Mouse (Mus musculus) intestine, embryonic 15.5 days (tissue): ENCODE results near the gene Dapk3. TPM values are rescaled to one million over a fixed set of nuclear protein-coding genes. Genes with fewer than 3 reads are reported as not detected.
A peak's percentile ranks its signal among the peaks of the same experiment; 100 is the strongest.

Experiments used
- ATAC-seq: fragments of 200-750 bp; cut with Nextera tagmentation; 2 replicates; pipeline ENCODE4 v1.8.0; 2017; ENCODE audit warnings: moderate TSS enrichment, moderate library complexity
- H3K27ac ChIP-seq: fragments of 300-500 bp; sonication (generic); 2 replicates; pipeline ENCODE4 v1.5.1; 2015; ENCODE audit warnings: mild to moderate bottlenecking, inconsistent platforms
- H3K27me3 ChIP-seq: fragments of 300-500 bp; sonication (generic); replicated peaks from 2 replicates; pipeline ENCODE4 v1.6.1; 2015; ENCODE audit warnings: inconsistent platforms
- H3K36me3 ChIP-seq: fragments of 300-500 bp; sonication (generic); 2 replicates; pipeline ENCODE4 v1.6.1; 2015; ENCODE audit warnings: inconsistent platforms
- H3K4me1 ChIP-seq: fragments of 300-500 bp; sonication (generic); replicated peaks from 2 replicates; pipeline ENCODE4 v1.6.1; 2015; ENCODE audit warnings: inconsistent platforms
- H3K4me2 ChIP-seq: fragments of 300-500 bp; sonication (generic); replicated peaks from 2 replicates; pipeline ENCODE4 v1.6.1; 2015; ENCODE audit warnings: mild to moderate bottlenecking, inconsistent platforms
- H3K4me3 ChIP-seq: fragments of 300-500 bp; sonication (generic); replicated peaks from 2 replicates; pipeline ENCODE4 v1.5.1; 2015; ENCODE audit warnings: inconsistent platforms
- H3K9ac ChIP-seq: fragments of 300-500 bp; sonication (generic); 2 replicates; pipeline ENCODE4 v1.6.1; 2015; ENCODE audit warnings: inconsistent platforms
- H3K9me3 ChIP-seq: fragments of 300-500 bp; sonication (generic); 2 replicates; pipeline ENCODE4 v1.6.1; 2016; ENCODE audit warnings: inconsistent platforms
- whole genome bisulfite sequencing: fragments of 180-500 bp; shearing (Covaris S2); methylation state at CpG from one replicate; pipeline ENCODE4 v1.1.7; 2015; 5-methylcytosine and 5-hydroxymethylcytosine counted together
- polyA plus RNA-seq: library from polyadenylated mRNA; unstranded; fragments of >200 nt; fragmentation: Nextera tagmentation; extraction: Ambion mirVana; gene quantifications from 2 replicates; pipeline ENCODE4 v1.2.1, GENCODE M21; 2015

Gene Dapk3
- polyA plus RNA-seq, 1 experiment from 2014 or later, result 56.6 TPM

DNA sequence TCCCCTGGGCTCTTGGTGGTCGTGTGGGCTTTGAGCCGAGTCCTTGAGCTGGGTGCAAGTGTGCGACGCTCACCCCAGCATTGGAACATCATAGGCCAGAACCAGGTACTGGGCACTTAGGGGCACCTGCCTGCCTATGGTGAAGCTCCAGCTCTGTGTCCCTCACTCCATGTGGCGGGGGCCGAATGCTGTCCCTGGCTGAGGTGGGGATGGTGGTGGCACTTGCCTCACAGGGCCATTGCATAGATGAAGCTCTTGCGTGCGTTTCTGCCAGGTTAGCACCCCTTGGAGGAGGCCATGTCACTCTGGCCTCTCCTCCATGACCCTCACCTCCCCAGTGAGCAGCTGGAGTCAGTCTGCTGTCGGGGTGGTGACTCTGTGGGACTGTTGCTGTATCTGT, 4.4 kb downstream of the Dapk3 start:
- Histone ChIP-seq H3K4me2 (no peak overlapping the region), H3K9ac (no peak overlapping the region), H3K9me3 (no peaks in the 10 kb centered on the region), H3K27ac (no peak overlapping the region), H3K36me3 (peaks cover 23% of the 10 kb centered on the region), H3K4me1 (peaks cover 36% of the 10 kb centered on the region), H3K4me3 (no peak overlapping the region), H3K27me3 (no peaks in the 10 kb centered on the region)
- ATAC-seq, result no peak
- WGBS, result 93% methylated on average over 9 of the region's 9 CpGs

DNA sequence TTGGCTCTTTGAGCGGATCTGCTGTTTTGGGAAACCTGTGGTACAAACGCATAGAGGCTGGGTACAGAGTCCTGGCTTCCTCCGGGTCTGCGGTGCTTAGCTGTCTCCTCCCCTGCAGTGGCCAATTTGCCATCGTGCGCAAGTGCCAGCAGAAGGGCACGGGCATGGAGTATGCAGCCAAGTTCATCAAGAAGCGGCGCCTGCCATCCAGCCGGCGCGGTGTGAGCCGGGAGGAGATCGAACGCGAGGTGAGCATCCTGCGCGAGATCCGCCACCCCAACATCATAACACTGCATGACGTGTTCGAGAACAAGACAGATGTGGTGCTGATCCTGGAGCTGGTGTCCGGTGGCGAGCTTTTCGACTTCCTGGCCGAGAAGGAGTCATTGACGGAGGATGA, 7.0 kb downstream of the Dapk3 start:
- Histone ChIP-seq H3K4me1 (peaks cover 31% of the 10 kb centered on the region), H3K9me3 (no peaks in the 10 kb centered on the region), H3K27ac (no peak overlapping the region), H3K27me3 (peaks cover 10% of the 10 kb centered on the region), H3K9ac (no peak overlapping the region), H3K36me3 (peaks cover 15% of the 10 kb centered on the region; the same call in 1 of the 2 replicates), H3K4me2 (no peak overlapping the region), H3K4me3 (no peak overlapping the region)
- no peak for ATAC-seq
- WGBS, result 83% methylated on average over 26 of the region's 26 CpGs

DNA sequence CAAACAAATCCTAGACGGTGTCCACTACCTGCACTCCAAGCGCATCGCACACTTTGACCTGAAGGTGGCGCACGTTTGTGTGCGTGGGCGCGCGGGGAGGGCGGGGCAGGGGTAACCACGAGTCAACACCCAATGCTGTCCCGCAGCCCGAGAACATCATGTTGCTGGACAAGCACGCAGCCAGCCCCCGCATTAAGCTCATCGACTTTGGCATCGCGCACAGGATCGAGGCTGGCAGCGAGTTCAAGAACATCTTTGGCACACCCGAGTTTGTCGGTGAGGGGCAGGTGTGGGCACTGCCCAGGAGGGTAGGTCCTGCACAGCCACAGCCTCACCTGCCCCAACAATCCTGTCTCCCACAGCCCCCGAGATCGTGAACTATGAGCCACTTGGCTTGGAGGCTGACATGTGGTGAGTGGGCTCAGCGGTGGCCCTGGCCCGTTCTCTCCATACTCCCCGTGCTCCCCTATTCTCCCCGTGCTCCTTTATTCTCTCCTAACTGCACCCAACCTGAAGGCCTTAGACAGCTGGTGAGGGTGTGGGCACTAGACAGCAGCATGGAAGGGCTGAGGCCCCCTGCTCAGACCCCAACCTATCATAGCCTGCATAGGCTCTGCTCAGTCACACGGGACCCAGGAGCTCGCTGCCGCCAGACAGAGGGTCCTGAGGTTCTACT, 7.6 kb downstream of the Dapk3 start:
- H3K4me1 ChIP-seq, result peaks cover 25% of the 10 kb centered on the region
- ATAC-seq, result no peak
- no peak overlapping the region for H3K4me3 ChIP-seq
- H3K27me3 ChIP-seq, result peaks cover 16% of the 10 kb centered on the region
- no peak overlapping the region for H3K4me2 ChIP-seq
- peaks cover 15% of the 10 kb centered on the region; the same call in 1 of the 2 replicates for H3K36me3 ChIP-seq
- no peak overlapping the region for H3K9ac ChIP-seq
- 70% methylated on average over 31 of the region's 31 CpGs for WGBS
- H3K9me3 ChIP-seq, result no peaks in the 10 kb centered on the region
- H3K27ac ChIP-seq, result 0 out of 2 replicates have a peak overlapping the region, but pooled peaks have one; percentile 37

DNA sequence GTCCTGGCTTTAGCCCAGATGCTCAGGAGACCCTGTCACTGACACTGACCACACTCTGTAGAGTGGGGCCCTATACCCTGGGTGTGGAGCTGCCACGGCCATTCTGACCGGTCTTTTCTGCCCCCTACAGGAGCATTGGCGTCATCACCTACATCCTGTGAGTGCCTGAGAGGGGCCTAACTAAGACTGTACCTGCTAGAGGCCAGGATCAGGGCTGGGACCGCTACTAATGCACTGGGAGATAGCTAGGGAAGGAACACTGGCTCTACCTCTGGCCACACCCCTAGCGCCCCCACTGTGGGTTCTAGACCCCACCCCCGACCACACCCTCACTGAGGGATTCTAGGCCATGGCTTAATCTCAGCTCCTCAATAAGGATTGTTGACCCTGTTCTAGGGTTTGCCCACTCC, 8.1 kb downstream of the Dapk3 start:
- Histone ChIP-seq H3K9me3 (no peaks in the 10 kb centered on the region), H3K36me3 (peaks cover 15% of the 10 kb centered on the region; the same call in 1 of the 2 replicates), H3K4me2 (no peak overlapping the region), H3K4me1 (peaks cover 25% of the 10 kb centered on the region), H3K4me3 (no peak overlapping the region), H3K27me3 (peaks cover 16% of the 10 kb centered on the region), H3K9ac (no peak overlapping the region), H3K27ac (peak overlapping the region; percentile 37; the same call in 1 of the 2 replicates)
- 61% methylated on average over 6 of the region's 6 CpGs for WGBS
- no peak for ATAC-seq

DNA sequence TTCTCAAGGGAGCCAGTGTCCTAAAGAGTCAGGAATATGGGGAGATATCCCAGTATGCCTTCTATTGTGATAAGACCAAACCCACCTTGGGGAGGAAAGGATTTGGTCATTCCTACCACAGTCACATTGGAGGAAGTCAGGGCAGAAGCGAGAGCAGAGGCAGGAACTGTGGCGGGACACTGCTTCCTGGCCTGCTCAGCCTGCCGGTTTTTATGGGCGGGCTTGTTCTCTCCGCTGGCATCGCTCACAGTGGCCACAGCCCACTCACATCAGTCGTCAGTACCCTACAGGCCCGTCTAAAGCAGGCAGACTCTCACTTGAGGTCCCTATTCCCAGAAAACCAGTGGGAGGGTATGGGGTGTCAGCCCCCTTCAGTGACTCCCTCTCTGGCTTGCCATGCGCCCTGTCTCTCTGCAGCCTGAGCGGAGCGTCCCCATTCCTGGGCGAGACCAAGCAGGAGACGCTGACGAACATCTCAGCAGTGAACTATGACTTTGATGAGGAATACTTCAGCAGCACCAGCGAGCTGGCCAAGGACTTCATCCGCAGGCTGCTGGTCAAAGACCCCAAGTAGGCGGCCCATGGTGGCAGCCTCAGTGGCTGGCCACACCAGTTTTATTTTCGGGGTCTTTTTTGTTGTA, 8.7 kb downstream of the Dapk3 start:
- H3K27ac ChIP-seq, result peak overlapping the region; percentile 37; the same call in 1 of the 2 replicates
- ATAC-seq, result no peak
- H3K4me3 ChIP-seq, result no peak overlapping the region
- peak overlapping the region; percentile 91 for H3K4me2 ChIP-seq
- H3K27me3 ChIP-seq, result peaks cover 16% of the 10 kb centered on the region
- peaks cover 25% of the 10 kb centered on the region for H3K4me1 ChIP-seq
- WGBS, result 88% methylated on average over 18 of the region's 18 CpGs
- peaks cover 15% of the 10 kb centered on the region; the same call in 1 of the 2 replicates for H3K36me3 ChIP-seq
- no peaks in the 10 kb centered on the region for H3K9me3 ChIP-seq
- H3K9ac ChIP-seq, result no peak overlapping the region

DNA sequence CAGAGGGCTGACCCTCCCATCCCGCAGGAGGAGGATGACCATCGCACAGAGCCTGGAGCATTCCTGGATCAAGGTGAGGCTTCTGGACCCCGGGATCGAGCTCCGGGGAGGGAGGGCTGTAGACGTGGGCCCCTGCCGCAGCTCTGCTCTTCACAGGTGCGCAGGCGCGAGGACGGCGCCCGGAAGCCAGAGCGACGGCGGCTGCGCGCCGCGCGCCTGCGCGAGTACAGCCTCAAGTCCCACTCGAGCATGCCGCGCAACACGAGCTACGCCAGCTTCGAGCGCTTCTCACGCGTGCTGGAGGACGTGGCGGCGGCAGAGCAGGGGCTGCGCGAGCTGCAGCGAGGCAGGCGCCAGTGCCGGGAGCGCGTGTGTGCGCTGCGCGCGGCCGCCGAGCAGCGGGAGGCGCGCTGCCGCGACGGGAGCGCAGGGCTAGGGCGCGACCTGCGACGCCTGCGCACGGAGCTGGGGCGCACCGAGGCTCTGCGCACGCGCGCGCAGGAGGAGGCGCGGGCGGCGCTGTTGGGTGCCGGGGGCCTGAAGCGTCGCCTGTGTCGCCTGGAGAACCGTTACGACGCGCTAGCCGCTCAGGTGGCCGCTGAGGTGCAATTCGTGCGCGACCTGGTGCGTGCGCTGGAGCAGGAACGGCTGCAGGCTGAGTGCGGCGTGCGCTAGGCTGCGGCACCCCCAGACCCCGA, 9.6 kb downstream of the Dapk3 start:
- Histone ChIP-seq H3K27ac (peak overlapping the region; percentile 93), H3K4me1 (peaks cover 25% of the 10 kb centered on the region), H3K9me3 (no peaks in the 10 kb centered on the region), H3K36me3 (peaks cover 11% of the 10 kb centered on the region; the same call in 1 of the 2 replicates), H3K9ac (peak overlapping the region; percentile 78), H3K27me3 (peaks cover 16% of the 10 kb centered on the region), H3K4me2 (peak overlapping the region; percentile 91), H3K4me3 (peak overlapping the region; percentile 63)
- 1% methylated on average over 85 of the region's 93 CpGs for WGBS
- peak; percentile 92 for ATAC-seq

DNA sequence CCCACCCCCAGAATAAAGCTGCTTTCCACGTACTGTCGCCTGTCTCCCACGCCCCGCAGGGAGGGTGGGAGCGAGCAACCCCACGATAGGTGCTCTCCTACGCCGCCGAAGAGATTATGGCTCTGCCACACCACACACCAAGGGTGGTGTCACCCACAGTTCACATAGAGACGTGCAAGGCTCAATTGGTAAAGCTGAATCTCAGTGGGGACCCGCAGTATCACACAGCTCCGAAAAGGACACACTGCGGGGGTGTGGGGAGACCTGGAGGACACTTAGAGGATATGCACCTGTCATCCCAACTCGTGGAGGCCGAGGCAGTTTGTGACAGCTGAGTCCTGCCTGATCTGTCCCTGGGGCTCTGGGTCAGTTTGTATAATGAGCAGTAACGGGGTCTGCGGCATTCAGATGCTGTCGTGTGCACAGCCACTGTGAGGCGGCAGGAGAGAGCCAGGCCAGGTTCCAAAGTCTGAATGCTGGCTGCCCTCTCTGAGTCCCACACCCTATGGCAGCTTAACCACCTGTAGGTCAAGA, 10.2 kb downstream of the Dapk3 start:
- ATAC-seq, result peak; percentile 39
- H3K9me3 ChIP-seq, result no peaks in the 10 kb centered on the region
- peaks cover 25% of the 10 kb centered on the region for H3K4me1 ChIP-seq
- peak overlapping the region; percentile 63 for H3K4me3 ChIP-seq
- H3K36me3 ChIP-seq, result peaks cover 11% of the 10 kb centered on the region; the same call in 1 of the 2 replicates
- H3K9ac ChIP-seq, result peak overlapping the region; percentile 78
- 6% methylated on average over 19 of the region's 19 CpGs for whole genome bisulfite sequencing
- H3K4me2 ChIP-seq, result peak overlapping the region; percentile 91
- H3K27ac ChIP-seq, result peak overlapping the region; percentile 93
- peaks cover 16% of the 10 kb centered on the region for H3K27me3 ChIP-seq

DNA sequence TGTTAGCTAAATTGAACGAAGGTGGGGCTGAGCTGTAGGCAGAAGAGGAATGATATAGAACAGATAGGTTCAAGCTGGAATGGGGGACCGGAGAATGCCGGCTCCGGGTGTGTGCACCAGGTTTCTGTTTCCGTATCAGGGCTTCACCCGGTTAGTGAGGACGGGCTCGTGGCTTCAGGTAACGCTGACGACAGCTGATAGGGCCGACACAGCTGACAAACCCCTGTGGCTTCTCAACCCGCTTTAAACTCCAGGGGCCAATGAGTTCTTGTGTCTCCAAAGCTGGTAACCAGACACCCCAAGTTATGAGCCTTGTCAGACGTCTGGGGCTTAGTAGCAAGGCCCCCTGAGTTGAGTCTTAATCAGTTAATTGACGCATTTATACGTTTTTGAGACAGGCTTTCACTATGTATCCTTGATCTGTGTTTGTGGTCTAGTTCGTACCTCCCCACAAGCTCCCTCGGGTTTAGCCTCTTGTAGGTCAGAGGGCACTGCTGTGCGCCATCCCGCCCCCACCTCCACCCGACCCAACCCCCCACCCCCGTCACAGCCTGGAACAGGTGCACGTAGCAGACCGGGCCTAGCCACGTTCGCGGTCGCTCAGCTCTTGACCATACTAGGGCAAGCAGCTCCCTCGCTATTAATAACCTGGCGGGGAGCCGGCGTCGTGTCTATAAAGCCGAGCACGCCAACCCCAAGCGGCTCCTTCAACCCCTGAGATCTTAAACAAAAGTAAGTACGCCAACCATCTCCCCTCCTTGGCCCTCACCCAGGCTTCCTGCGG, 11.4 kb downstream of the Dapk3 start:
- H3K9me3 ChIP-seq, result no peaks in the 10 kb centered on the region
- WGBS, result 13% methylated on average over 37 of the region's 37 CpGs
- H3K4me2 ChIP-seq, result peak overlapping the region; percentile 41
- H3K9ac ChIP-seq, result peak overlapping the region; percentile 14; the same call in 1 of the 2 replicates
- H3K27me3 ChIP-seq, result peaks cover 16% of the 10 kb centered on the region
- no peak for ATAC-seq
- peaks cover 25% of the 10 kb centered on the region for H3K4me1 ChIP-seq
- H3K4me3 ChIP-seq, result peak overlapping the region; percentile 9; the same call in 1 of the 2 replicates
- peak overlapping the region; percentile 48 for H3K27ac ChIP-seq
- peaks cover 11% of the 10 kb centered on the region; the same call in 1 of the 2 replicates for H3K36me3 ChIP-seq

DNA sequence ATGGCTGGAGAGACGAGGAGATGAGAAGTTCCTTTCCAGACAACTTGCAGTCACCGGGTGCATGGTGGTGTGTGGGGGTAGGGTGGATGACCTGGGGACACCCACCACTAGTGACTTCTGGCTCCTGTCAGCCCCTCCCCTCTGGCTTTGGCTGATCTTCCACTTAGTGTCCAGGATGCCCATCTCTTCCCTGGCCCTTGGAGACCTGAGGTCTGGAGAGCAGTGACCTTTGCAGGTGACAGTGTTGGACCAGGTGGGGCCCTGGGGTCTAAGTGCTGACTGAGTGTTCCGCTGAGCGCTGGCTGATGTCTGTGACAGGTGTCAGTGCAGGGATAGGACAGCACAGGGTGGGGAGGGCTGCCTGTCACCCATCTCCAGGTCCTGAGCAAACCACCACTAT, 12.5 kb downstream of the Dapk3 start:
- peak overlapping the region; percentile 41 for H3K4me2 ChIP-seq
- peak overlapping the region; percentile 48; the same call in 1 of the 2 replicates for H3K27ac ChIP-seq
- WGBS, result 68% methylated on average over 4 of the region's 4 CpGs
- H3K4me3 ChIP-seq, result 0 out of 2 replicates have a peak overlapping the region, but pooled peaks have one; percentile 2
- H3K36me3 ChIP-seq, result peaks cover 4% of the 10 kb centered on the region; the same call in 1 of the 2 replicates
- peaks cover 16% of the 10 kb centered on the region for H3K27me3 ChIP-seq
- no peak for ATAC-seq
- H3K4me1 ChIP-seq, result peaks cover 25% of the 10 kb centered on the region
- H3K9me3 ChIP-seq, result no peaks in the 10 kb centered on the region
- peak overlapping the region; percentile 22; the same call in 1 of the 2 replicates for H3K9ac ChIP-seq

DNA sequence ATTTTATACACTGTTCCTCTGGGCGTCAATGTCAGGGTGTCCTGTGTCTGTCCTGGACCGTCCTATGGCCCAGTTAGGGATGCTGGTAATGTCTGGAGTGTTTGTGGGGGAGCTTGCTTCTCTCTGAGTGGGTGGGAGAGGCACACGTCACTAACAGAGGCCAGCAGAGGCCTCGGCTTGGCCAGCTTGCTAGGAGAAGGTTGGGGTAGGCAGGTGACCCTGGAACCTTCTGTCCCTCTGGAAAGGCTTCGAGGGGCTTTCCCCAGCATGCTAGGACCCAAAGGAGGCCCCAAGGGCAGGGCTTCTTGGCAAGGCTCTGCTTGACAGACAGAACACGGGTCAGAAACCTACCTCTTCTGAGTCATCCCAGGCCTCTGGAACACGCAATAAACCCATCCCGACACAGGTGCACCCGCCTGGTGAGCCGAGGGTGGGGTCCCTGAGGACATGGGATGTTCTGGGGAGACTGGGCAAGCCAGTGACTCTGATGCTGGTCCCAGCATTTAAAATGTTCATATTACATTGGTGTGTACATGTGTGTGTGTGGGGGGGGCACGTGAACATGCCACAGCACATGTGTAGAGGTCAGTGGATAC, 13.8 kb downstream of the Dapk3 start:
- peaks cover 16% of the 10 kb centered on the region for H3K27me3 ChIP-seq

DNA sequence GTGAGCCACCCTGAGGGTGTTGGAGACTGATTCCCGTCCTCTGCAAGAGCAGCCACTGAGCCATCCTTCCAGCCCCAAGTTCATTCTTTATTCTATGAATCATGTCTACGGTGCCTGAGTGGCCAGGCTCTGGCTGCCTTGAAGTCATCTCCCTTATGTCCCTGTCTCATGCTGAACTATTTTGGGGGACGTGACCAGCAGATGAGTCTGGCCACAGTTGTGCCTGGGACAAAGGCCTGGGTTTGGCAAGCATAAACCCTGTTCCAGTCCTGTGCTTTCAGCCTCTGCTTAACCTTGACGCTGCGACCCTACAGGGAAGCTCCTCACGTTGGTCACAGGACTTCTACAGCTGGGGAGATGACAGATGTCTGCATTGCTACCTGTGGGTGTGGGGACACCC, 14.5 kb downstream of the Dapk3 start:
- Histone ChIP-seq H3K4me2 (no peak overlapping the region), H3K9ac (no peak overlapping the region), H3K36me3 (no peaks in the 10 kb centered on the region), H3K4me1 (peaks cover 13% of the 10 kb centered on the region), H3K4me3 (no peak overlapping the region), H3K27ac (no peak overlapping the region), H3K27me3 (peaks cover 16% of the 10 kb centered on the region), H3K9me3 (no peaks in the 10 kb centered on the region)
- 53% methylated on average over 6 of the region's 6 CpGs for WGBS
- no peak for ATAC-seq

More for the DNA sequence above, 13.8 kb downstream of the Dapk3 start:
- no peak overlapping the region for H3K9ac ChIP-seq
- H3K36me3 ChIP-seq, result no peaks in the 10 kb centered on the region
- H3K4me1 ChIP-seq, result peaks cover 18% of the 10 kb centered on the region
- H3K4me3 ChIP-seq, result no peak overlapping the region
- ATAC-seq, result no peak
- no peak overlapping the region for H3K27ac ChIP-seq
- 58% methylated on average over 11 of the region's 11 CpGs for WGBS
- H3K9me3 ChIP-seq, result no peaks in the 10 kb centered on the region
- H3K4me2 ChIP-seq, result no peak overlapping the region
